Mouse (Mus musculus): ENCODE results near the gene Sept5. TPM values are rescaled to one million over a fixed set of nuclear protein-coding genes. Genes with fewer than 3 reads are reported as not detected.
A peak's percentile ranks its signal among the peaks of the same experiment; 100 is the strongest.

Gene Sept5
- polyA plus RNA-seq, 1 experiment from 2014 or later: 18.9 TPM

DNA sequence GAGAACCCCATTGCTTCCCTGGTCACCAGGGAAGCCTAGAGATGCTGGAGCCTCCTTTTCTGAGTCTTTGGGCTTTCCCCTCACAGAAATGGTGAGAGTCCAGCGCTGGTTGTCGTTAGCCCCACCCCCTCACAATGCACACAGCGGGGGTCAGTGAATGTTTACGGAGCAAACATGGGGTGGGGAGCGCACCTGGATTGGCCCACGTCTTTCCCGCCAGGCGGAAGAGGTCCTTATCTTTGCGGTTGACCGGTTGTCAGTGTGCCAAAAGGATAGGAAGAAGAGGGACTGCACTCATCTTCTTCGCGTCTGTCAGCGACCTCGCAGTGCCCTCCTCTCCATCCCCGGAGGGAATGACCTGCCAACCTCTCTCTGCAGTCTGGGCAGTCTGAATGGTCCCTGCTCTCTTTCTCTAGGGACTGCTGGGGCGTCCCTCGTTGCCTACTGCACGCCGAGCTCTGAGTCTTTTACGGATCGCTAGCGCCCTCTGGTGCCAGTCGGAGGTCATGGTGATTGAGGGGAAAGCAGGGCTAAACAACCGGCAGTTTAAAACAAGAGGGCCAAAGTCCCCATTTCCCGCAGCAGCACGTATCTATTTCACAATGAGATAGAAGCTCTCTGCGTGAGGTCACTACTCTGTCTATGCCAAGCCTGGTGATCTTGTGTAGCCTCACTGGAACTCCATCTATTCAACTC lies 12.2 kb downstream of the Sept5 start:
- H3K4me3 ChIP-seq (ENCODE audit: low read depth, low read length): peak overlapping the region; percentile 13; the same call in 1 of the 2 replicates
- H3K4me2 ChIP-seq (replicated peaks; ENCODE audit: low read depth, low read length): peak overlapping the region; percentile 39
- no peaks in the 10 kb centered on the region; the same call in 1 of the 2 replicates for H3K36me3 ChIP-seq (ENCODE audit: control insufficient read depth, insufficient read depth, low read length)
- under 1% methylated on average over 27 of the region's 27 CpGs for WGBS
- no peak overlapping the region for H3K27ac ChIP-seq (ENCODE audit: low read length)
- peaks cover 41% of the 10 kb centered on the region for H3K27me3 ChIP-seq (ENCODE audit: control insufficient read depth, insufficient read depth, low read length)
- 0 out of 2 replicates have a peak overlapping the region, but pooled peaks have one; percentile 6 for H3K9ac ChIP-seq (replicated peaks; ENCODE audit: low read depth, low read length)
- no peaks in the 10 kb centered on the region for H3K9me3 ChIP-seq (ENCODE audit: control insufficient read depth, low read depth, low read length)
- peak; percentile 57; the same call in 1 of the 2 replicates for ATAC-seq (ENCODE audit: insufficient number of reproducible peaks, insufficient read depth, low FRiP score, low read depth)
- peaks cover 15% of the 10 kb centered on the region for H3K4me1 ChIP-seq (ENCODE audit: control insufficient read depth, insufficient read depth, low read length)

DNA sequence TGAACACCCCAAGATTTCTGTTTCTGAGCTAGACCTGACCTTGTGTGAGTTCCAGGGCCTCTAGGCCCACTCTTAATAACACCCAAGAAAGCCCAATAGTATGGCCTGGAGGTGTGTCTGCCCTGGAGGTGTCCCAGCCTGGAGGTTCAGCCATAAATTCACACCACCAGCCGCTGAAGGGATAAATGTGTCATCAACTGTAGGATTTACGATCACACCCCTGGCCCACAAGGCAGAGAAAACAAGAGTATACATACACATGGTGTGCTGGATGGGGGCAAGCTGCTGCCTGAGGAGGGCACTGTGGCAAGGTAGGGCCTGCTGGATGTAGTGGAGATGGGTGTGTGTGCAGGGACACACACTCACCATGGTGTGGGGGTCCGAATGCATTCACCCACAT lies 16.5 kb downstream of the Sept5 start:
- no peak overlapping the region for H3K27ac ChIP-seq (ENCODE audit: low read length)
- H3K36me3 ChIP-seq (ENCODE audit: control insufficient read depth, insufficient read depth, low read length): no peaks in the 10 kb centered on the region
- no peak overlapping the region for H3K4me3 ChIP-seq (ENCODE audit: low read depth, low read length)
- no peak overlapping the region for H3K4me2 ChIP-seq (replicated peaks; ENCODE audit: low read depth, low read length)
- 67% methylated on average over 3 of the region's 3 CpGs for whole genome bisulfite sequencing
- H3K4me1 ChIP-seq (ENCODE audit: control insufficient read depth, insufficient read depth, low read length): peaks cover 25% of the 10 kb centered on the region
- H3K9me3 ChIP-seq (ENCODE audit: control insufficient read depth, low read depth, low read length): no peaks in the 10 kb centered on the region
- ATAC-seq (ENCODE audit: insufficient number of reproducible peaks, insufficient read depth, low FRiP score, low read depth): no peak
- no peak overlapping the region for H3K9ac ChIP-seq (replicated peaks; ENCODE audit: low read depth, low read length)
- 0 out of 2 replicates have a peak, but pooled peaks cover 4% of the 10 kb centered on the region for H3K27me3 ChIP-seq (ENCODE audit: control insufficient read depth, insufficient read depth, low read length)

DNA sequence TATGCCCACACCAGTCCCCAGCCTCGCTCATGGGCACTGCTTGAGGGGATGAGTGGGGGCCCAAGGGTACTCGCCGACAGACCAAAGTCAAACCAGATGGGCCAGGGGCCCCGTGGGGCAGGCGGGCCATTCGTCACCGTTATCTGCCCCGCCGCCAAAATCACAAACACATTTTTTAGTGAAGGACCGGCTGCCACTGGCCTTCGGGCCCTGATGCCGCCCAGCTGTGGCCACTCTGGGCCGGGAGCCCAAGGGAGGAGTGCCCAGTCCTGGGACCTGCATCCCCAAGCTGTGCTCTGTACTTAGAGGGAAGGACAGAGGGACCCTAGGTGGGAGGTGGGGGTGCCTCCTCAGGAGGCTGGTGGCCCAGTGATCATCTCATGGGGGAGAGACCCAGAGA lies 18.0 kb downstream of the Sept5 start:
- Histone ChIP-seq H3K9me3 (ENCODE audit: control insufficient read depth, low read depth, low read length) (no peaks in the 10 kb centered on the region), H3K27me3 (ENCODE audit: control insufficient read depth, insufficient read depth, low read length) (no peaks in the 10 kb centered on the region), H3K4me1 (ENCODE audit: control insufficient read depth, insufficient read depth, low read length) (peaks cover 24% of the 10 kb centered on the region), H3K27ac (ENCODE audit: low read length) (no peak overlapping the region), H3K4me2 (replicated peaks; ENCODE audit: low read depth, low read length) (no peak overlapping the region), H3K4me3 (ENCODE audit: low read depth, low read length) (no peak overlapping the region), H3K9ac (replicated peaks; ENCODE audit: low read depth, low read length) (no peak overlapping the region), H3K36me3 (ENCODE audit: control insufficient read depth, insufficient read depth, low read length) (no peaks in the 10 kb centered on the region)
- 28% methylated on average over 13 of the region's 13 CpGs for WGBS
- no peak for ATAC-seq (ENCODE audit: insufficient number of reproducible peaks, insufficient read depth, low FRiP score, low read depth)

GRCm38 (mm10) chr16:18609099-18609498 lies 20.7 kb downstream of the Sept5 start:
- Histone ChIP-seq H3K9ac (replicated peaks; ENCODE audit: low read depth, low read length) (no peak overlapping the region), H3K4me2 (replicated peaks; ENCODE audit: low read depth, low read length) (no peak overlapping the region), H3K27me3 (ENCODE audit: control insufficient read depth, insufficient read depth, low read length) (no peaks in the 10 kb centered on the region), H3K27ac (ENCODE audit: low read length) (no peak overlapping the region), H3K4me1 (ENCODE audit: control insufficient read depth, insufficient read depth, low read length) (peaks cover 33% of the 10 kb centered on the region), H3K4me3 (ENCODE audit: low read depth, low read length) (no peak overlapping the region), H3K9me3 (ENCODE audit: control insufficient read depth, low read depth, low read length) (no peaks in the 10 kb centered on the region), H3K36me3 (ENCODE audit: control insufficient read depth, insufficient read depth, low read length) (no peaks in the 10 kb centered on the region)
- WGBS: 60% methylated on average over 2 of the region's 2 CpGs
- ATAC-seq (ENCODE audit: insufficient number of reproducible peaks, insufficient read depth, low FRiP score, low read depth): no peak

DNA sequence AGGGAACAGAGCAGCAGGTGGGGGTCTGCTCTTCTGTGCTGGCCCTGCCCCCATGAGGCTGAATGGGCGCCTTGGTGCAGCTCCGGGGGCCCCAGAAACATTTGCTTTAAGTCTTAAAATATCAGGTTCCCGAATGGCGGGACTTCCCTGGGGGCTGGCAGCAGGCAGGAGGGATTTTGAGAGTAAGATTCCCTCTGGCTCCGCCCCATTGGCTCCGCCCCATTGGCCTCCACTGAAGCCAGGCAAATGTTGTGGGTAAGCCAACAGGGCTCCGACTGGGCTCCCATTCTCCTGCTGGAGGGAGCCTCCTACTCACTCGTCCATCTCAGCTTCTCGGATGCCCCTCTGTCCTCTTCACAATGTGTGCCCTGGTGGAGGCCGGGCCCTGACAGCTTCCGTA lies 21.5 kb downstream of the Sept5 start:
- Histone ChIP-seq H3K4me3 (ENCODE audit: low read depth, low read length) (no peak overlapping the region), H3K4me2 (replicated peaks; ENCODE audit: low read depth, low read length) (peak overlapping the region; percentile 8; the same call in 1 of the 2 replicates), H3K36me3 (ENCODE audit: control insufficient read depth, insufficient read depth, low read length) (no peaks in the 10 kb centered on the region), H3K27ac (ENCODE audit: low read length) (no peak overlapping the region), H3K9me3 (ENCODE audit: control insufficient read depth, low read depth, low read length) (no peaks in the 10 kb centered on the region), H3K27me3 (ENCODE audit: control insufficient read depth, insufficient read depth, low read length) (no peaks in the 10 kb centered on the region), H3K4me1 (ENCODE audit: control insufficient read depth, insufficient read depth, low read length) (peaks cover 35% of the 10 kb centered on the region), H3K9ac (replicated peaks; ENCODE audit: low read depth, low read length) (no peak overlapping the region)
- 15% methylated on average over 11 of the region's 11 CpGs for WGBS
- no peak for ATAC-seq (ENCODE audit: insufficient number of reproducible peaks, insufficient read depth, low FRiP score, low read depth)

DNA sequence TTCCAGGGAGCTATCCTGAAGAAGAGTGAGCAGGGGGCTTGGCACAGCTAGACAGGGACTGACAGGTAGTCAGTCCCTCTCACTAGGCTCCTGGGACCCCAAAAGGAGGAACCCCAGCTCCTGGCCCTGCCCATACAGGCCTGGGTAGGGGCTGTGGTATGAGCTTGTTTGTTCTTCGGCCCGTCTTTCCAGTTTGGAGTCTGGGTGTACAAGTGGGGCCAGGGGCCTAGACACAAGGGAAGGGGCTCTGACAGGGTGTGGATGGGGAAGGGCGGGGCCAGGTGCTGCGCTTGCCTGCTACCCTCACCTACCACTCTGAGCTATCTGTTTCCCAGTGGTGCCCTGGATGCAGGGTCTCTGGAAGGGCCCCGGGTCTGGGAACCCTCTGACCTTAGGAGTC lies 24.0 kb downstream of the Sept5 start:
- 0 out of 2 replicates have a peak overlapping the region, but pooled peaks have one; percentile 14 for H3K4me2 ChIP-seq (replicated peaks; ENCODE audit: low read depth, low read length)
- peak overlapping the region; percentile 52 for H3K27ac ChIP-seq (ENCODE audit: low read length)
- no peaks in the 10 kb centered on the region for H3K36me3 ChIP-seq (ENCODE audit: control insufficient read depth, insufficient read depth, low read length)
- H3K27me3 ChIP-seq (ENCODE audit: control insufficient read depth, insufficient read depth, low read length): no peaks in the 10 kb centered on the region
- H3K4me1 ChIP-seq (ENCODE audit: control insufficient read depth, insufficient read depth, low read length): peaks cover 18% of the 10 kb centered on the region; the same call in 1 of the 2 replicates
- WGBS: 55% methylated on average over 5 of the region's 5 CpGs
- H3K9ac ChIP-seq (replicated peaks; ENCODE audit: low read depth, low read length): no peak overlapping the region
- peak; percentile 62 for ATAC-seq (ENCODE audit: insufficient number of reproducible peaks, insufficient read depth, low FRiP score, low read depth)
- no peaks in the 10 kb centered on the region for H3K9me3 ChIP-seq (ENCODE audit: control insufficient read depth, low read depth, low read length)
- no peak overlapping the region for H3K4me3 ChIP-seq (ENCODE audit: low read depth, low read length)

DNA sequence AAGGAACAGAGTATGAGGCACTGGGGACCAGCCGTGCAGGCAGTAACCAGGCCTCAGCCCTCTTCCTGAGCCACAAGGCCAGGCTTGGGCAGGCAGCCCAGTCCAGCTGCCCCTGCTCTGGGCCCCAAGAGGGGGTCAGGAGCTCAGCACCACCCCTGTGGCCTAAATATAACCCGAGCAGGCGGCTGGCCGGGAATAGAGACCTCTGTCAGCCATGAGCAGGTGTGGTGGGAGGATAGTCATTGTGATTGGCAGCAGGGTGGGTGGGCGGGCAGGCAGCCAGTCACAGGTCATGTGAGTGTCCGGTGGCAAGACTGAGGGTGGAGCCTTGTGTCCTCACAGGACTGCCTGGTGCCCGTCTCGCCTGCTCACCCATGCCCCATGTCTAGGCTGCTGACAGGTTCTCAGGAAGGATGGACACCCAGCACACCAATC lies 25.5 kb downstream of the Sept5 start:
- Histone ChIP-seq H3K9ac (replicated peaks; ENCODE audit: low read depth, low read length) (no peak overlapping the region), H3K4me2 (replicated peaks; ENCODE audit: low read depth, low read length) (no peak overlapping the region), H3K27ac (ENCODE audit: low read length) (no peak overlapping the region; the same call in 1 of the 2 replicates), H3K4me1 (ENCODE audit: control insufficient read depth, insufficient read depth, low read length) (peaks cover 18% of the 10 kb centered on the region; the same call in 1 of the 2 replicates), H3K36me3 (ENCODE audit: control insufficient read depth, insufficient read depth, low read length) (no peaks in the 10 kb centered on the region), H3K27me3 (ENCODE audit: control insufficient read depth, insufficient read depth, low read length) (no peaks in the 10 kb centered on the region), H3K9me3 (ENCODE audit: control insufficient read depth, low read depth, low read length) (no peaks in the 10 kb centered on the region), H3K4me3 (ENCODE audit: low read depth, low read length) (no peak overlapping the region)
- 0 out of 2 replicates have a peak, but pooled peaks have one; percentile 10 for ATAC-seq (ENCODE audit: insufficient number of reproducible peaks, insufficient read depth, low FRiP score, low read depth)
- 50% methylated on average over 8 of the region's 8 CpGs for WGBS

GRCm38 (mm10) chr16:18601447-18601846 lies 28.3 kb downstream of the Sept5 start:
- H3K27me3 ChIP-seq (ENCODE audit: control insufficient read depth, insufficient read depth, low read length): no peaks in the 10 kb centered on the region
- no peak overlapping the region for H3K27ac ChIP-seq (ENCODE audit: low read length)
- 53% methylated on average over 7 of the region's 7 CpGs for WGBS
- no peak; the same call in 1 of the 2 replicates for ATAC-seq (ENCODE audit: insufficient number of reproducible peaks, insufficient read depth, low FRiP score, low read depth)
- no peaks in the 10 kb centered on the region for H3K36me3 ChIP-seq (ENCODE audit: control insufficient read depth, insufficient read depth, low read length)
- H3K9ac ChIP-seq (replicated peaks; ENCODE audit: low read depth, low read length): no peak overlapping the region
- H3K4me3 ChIP-seq (ENCODE audit: low read depth, low read length): no peak overlapping the region
- no peaks in the 10 kb centered on the region for H3K9me3 ChIP-seq (ENCODE audit: control insufficient read depth, low read depth, low read length)
- no peak overlapping the region for H3K4me2 ChIP-seq (replicated peaks; ENCODE audit: low read depth, low read length)
- peaks cover 10% of the 10 kb centered on the region; the same call in 1 of the 2 replicates for H3K4me1 ChIP-seq (ENCODE audit: control insufficient read depth, insufficient read depth, low read length)
